Mouse (Mus musculus) myocyte (in vitro differentiated cells): ENCODE data around the gene Cdh10. TPM values are rescaled to one million over a fixed set of nuclear protein-coding genes. Genes with fewer than 3 reads are reported as not detected.
A peak's percentile ranks its signal among the peaks of the same experiment; 100 is the strongest.

Source experiments
- H3K27me3 ChIP-seq: one replicate; pipeline ENCODE4 v1.6.1; 2011; ENCODE audit not compliant: control insufficient read depth, insufficient read depth, insufficient read length
- H3K36me3 ChIP-seq: one replicate; pipeline ENCODE4 v1.6.1; 2011; ENCODE audit not compliant: control insufficient read depth, insufficient read depth
- H3K4me2 ChIP-seq: one replicate; pipeline ENCODE4 v1.6.1; 2011; ENCODE audit warnings: low read depth, control low read depth
- H3K4me3 ChIP-seq: one replicate; pipeline ENCODE4 v1.5.1; 2011; ENCODE audit warnings: mild to moderate bottlenecking, control low read depth, moderate library complexity
- H3K79me2 ChIP-seq: one replicate; pipeline ENCODE4 v1.6.1; 2011; ENCODE audit not compliant: control insufficient read depth, insufficient read depth
- H3ac ChIP-seq: one replicate; pipeline ENCODE4 v1.6.1; 2011; ENCODE audit not compliant: control insufficient read depth, insufficient read length
- CEBPB ChIP-seq: IDR thresholded peaks from 2 replicates; pipeline ENCODE4 v1.6.1; 2011; ENCODE audit warnings: mild to moderate bottlenecking, moderate library complexity; ENCODE audit not compliant: poor library complexity, insufficient read depth, severe bottlenecking
- E2F4 ChIP-seq: IDR thresholded peaks from one replicate; pipeline ENCODE4 v1.6.1; 2011; ENCODE audit warnings: mild to moderate bottlenecking, control low read depth, moderate library complexity; ENCODE audit not compliant: insufficient read depth
- MAX ChIP-seq: IDR thresholded peaks from one replicate; pipeline ENCODE4 v1.6.1; 2011; ENCODE audit warnings: low read depth, mild to moderate bottlenecking, control low read depth
- MYOD1 ChIP-seq, 3 experiments: IDR thresholded peaks; one replicate each; pipeline ENCODE4 v1.6.1; 2011; ENCODE audit warnings: control low read depth in 2 of 3, low read depth in 2 of 3, mild to moderate bottlenecking in 2 of 3, moderate library complexity in 1 of 3; ENCODE audit not compliant: insufficient read length in 2 of 3, control insufficient read depth in 1 of 3
- MYOG ChIP-seq, 3 experiments: IDR thresholded peaks; one replicate each; pipeline ENCODE4 v1.6.1; 2011; ENCODE audit warnings: control low read depth in 2 of 3, low read depth in 2 of 3, mild to moderate bottlenecking in 2 of 3; ENCODE audit not compliant: insufficient read length in 2 of 3, control insufficient read depth in 1 of 3, insufficient read depth in 1 of 3
- POLR2A ChIP-seq: IDR thresholded peaks from one replicate; pipeline ENCODE4 v1.6.1; 2011; ENCODE audit warnings: low read depth, mild to moderate bottlenecking, control low read depth, moderate library complexity; ENCODE audit not compliant: insufficient read length
- POLR2AphosphoS2 ChIP-seq: IDR thresholded peaks from one replicate; pipeline ENCODE4 v1.6.1; 2011; ENCODE audit warnings: low read depth, control low read depth; ENCODE audit not compliant: insufficient read length
- REST ChIP-seq: IDR thresholded peaks from one replicate; pipeline ENCODE4 v1.6.1; 2011; ENCODE audit warnings: mild to moderate bottlenecking, control low read depth, moderate library complexity; ENCODE audit not compliant: insufficient read depth, insufficient read length
- SRF ChIP-seq: IDR thresholded peaks from one replicate; pipeline ENCODE4 v1.6.1; 2011; ENCODE audit warnings: low read depth; ENCODE audit not compliant: control insufficient read depth, insufficient read length
- TCF12 ChIP-seq: IDR thresholded peaks from one replicate; pipeline ENCODE4 v1.6.1; 2011; ENCODE audit warnings: mild to moderate bottlenecking, control low read depth; ENCODE audit not compliant: poor library complexity, insufficient read depth, severe bottlenecking
- TCF3 ChIP-seq: IDR thresholded peaks from one replicate; pipeline ENCODE4 v1.6.1; 2011; ENCODE audit warnings: low read depth, control low read depth; ENCODE audit not compliant: insufficient read length
- USF1 ChIP-seq: IDR thresholded peaks from one replicate; pipeline ENCODE4 v1.6.1; 2011; ENCODE audit warnings: low read depth, mild to moderate bottlenecking, control low read depth, moderate library complexity
- polyA plus RNA-seq: library from polyadenylated mRNA; unstranded; fragments of >200 nt; fragmentation: generic; extraction: Trizol; gene quantifications from one replicate; pipeline ENCODE4 v1.2.1, GENCODE M21; 2012; ENCODE audit warnings: missing spikeins

The Cdh10 gene
- 3.5 TPM for polyA plus RNA-seq

- Histone ChIP-seq H3K4me2 (peak within 1 kb of the TSS; percentile 82), H3K27me3 (no peaks in the 10 kb centered on the region)
- TF ChIP-seq SRF (no peak), MYOG (IDR thresholded peaks at IDR 0.05; ENCODE audit: control insufficient read depth in 1 of 3, insufficient read depth in 1 of 3, insufficient read length in 2 of 3, low read depth in 2 of 3) (no peak), POLR2AphosphoS2 (no peak), POLR2A (peak; percentile 51), MYOD1 (IDR thresholded peaks at IDR 0.05; ENCODE audit: control insufficient read depth in 1 of 3, insufficient read length in 2 of 3, low read depth in 2 of 3) (no peak), CEBPB (no peak)
Observed at GRCm38 (mm10) chr15:18818185-18818973, at the start of gene Cdh10. Gene Cdh10 (plus strand): TSS chr15:18818947.

GRCm38 (mm10) chr15:18809148-18809827, 9.5 kb upstream of the Cdh10 start:
- Histone ChIP-seq H3K4me2 (no peak overlapping the region), H3K27me3 (no peaks in the 10 kb centered on the region)
- no peak for TF ChIP-seq REST

More at GRCm38 (mm10) chr15:18818185-18818973, at the start of gene Cdh10:
- H3K4me3 ChIP-seq, result peak within 1 kb of the TSS; percentile 39
- no peaks in the 10 kb centered on the region for H3K36me3 ChIP-seq
- H3K79me2 ChIP-seq, result no peaks in the 10 kb centered on the region
- no peak within 1 kb of the TSS for H3ac ChIP-seq

GRCm38 (mm10) chr15:18817707-18818106, 1.0 kb upstream of the Cdh10 start:
- no peak overlapping the region for H3K4me2 ChIP-seq
- no peaks in the 10 kb centered on the region for H3K36me3 ChIP-seq

More at GRCm38 (mm10) chr15:18809148-18809827, 9.5 kb upstream of the Cdh10 start:
- H3K79me2 ChIP-seq, result no peaks in the 10 kb centered on the region
- no peak overlapping the region for H3ac ChIP-seq
- no peaks in the 10 kb centered on the region for H3K36me3 ChIP-seq
- no peak overlapping the region for H3K4me3 ChIP-seq

GRCm38 (mm10) chr15:18820226-18820625, 1.5 kb downstream of the Cdh10 start:
- Histone ChIP-seq H3K79me2 (no peaks in the 10 kb centered on the region), H3K27me3 (no peaks in the 10 kb centered on the region), H3K36me3 (no peaks in the 10 kb centered on the region), H3ac (no peak overlapping the region), H3K4me2 (peak overlapping the region; percentile 82), H3K4me3 (peak overlapping the region; percentile 39)
- TF ChIP-seq TCF3 (no peak), POLR2A (no peak), SRF (no peak), USF1 (no peak), E2F4 (no peak), TCF12 (no peak)

More at GRCm38 (mm10) chr15:18817707-18818106, 1.0 kb upstream of the Cdh10 start:
- no peak for TF ChIP-seq E2F4
- TF ChIP-seq USF1, result no peak
- no peak for TF ChIP-seq POLR2AphosphoS2
- no peak for TF ChIP-seq MAX
- TF ChIP-seq TCF3, result no peak
- TF ChIP-seq POLR2A, result no peak
- TF ChIP-seq SRF, result no peak
- no peak for TF ChIP-seq REST
- TF ChIP-seq MYOG (IDR thresholded peaks at IDR 0.05; ENCODE audit: control insufficient read depth in 1 of 3, insufficient read depth in 1 of 3, insufficient read length in 2 of 3, low read depth in 2 of 3), result no peak
- TF ChIP-seq CEBPB, result no peak
- Histone ChIP-seq H3K79me2 (no peaks in the 10 kb centered on the region), H3K4me3 (peak overlapping the region; percentile 39), H3ac (no peak overlapping the region), H3K27me3 (no peaks in the 10 kb centered on the region)

GRCm38 (mm10) chr15:18821114-18821756, 2.5 kb downstream of the Cdh10 start:
- Histone ChIP-seq H3K4me2 (peak overlapping the region; percentile 82), H3ac (no peak overlapping the region), H3K36me3 (no peaks in the 10 kb centered on the region), H3K27me3 (no peaks in the 10 kb centered on the region), H3K79me2 (no peaks in the 10 kb centered on the region), H3K4me3 (peak overlapping the region; percentile 39)
- no peak for TF ChIP-seq TCF12
- TF ChIP-seq POLR2A, result no peak
- TF ChIP-seq USF1, result no peak
- TF ChIP-seq REST, result no peak
- TF ChIP-seq MAX, result no peak
